Mouse (Mus musculus): ENCODE measurements around the gene Defb19. TPM values are rescaled to one million over a fixed set of nuclear protein-coding genes. Genes with fewer than 3 reads are reported as not detected.

The Defb19 gene
- total and polyA plus RNA-seq, 3 experiments, result not detected

GRCm38 (mm10) chr2:152617374-152617773 is 37.3 kb upstream of the Defb19 start:
- Histone ChIP-seq H3K79me2 (ENCODE audit: control insufficient read depth, insufficient read depth, low read length, poor library complexity) (no peaks in the 10 kb centered on the region), H3K27me3 (ENCODE audit: control insufficient read depth in 1 of 2, insufficient read depth in 2 of 2, low read length in 2 of 2) (peaks cover 0 to 1% of the 10 kb centered on the region in 2 experiments; a peak in 1 of 4 replicates), H3K4me1 (ENCODE audit: control insufficient read depth in 1 of 2, insufficient read depth in 2 of 2, low read length in 2 of 2) (no peaks in the 10 kb centered on the region; a peak in 1 of 4 replicates), H3K27ac (ENCODE audit: control insufficient read depth, low read depth, low read length) (no peak overlapping the region), H3K4me3 (ENCODE audit: control insufficient read depth in 1 of 2, insufficient read depth in 1 of 2, low read depth in 2 of 2, low read length in 2 of 2) (no peak overlapping the region), H3K36me3 (ENCODE audit: control insufficient read depth in 1 of 2, insufficient read depth in 2 of 2, low read length in 2 of 2) (no peaks in the 10 kb centered on the region), H3K9ac (ENCODE audit: control insufficient read depth, low read depth, low read length, poor library complexity, severe bottlenecking) (no peak overlapping the region), H3K9me3 (replicated peaks; ENCODE audit: insufficient read depth, low read length) (no peaks in the 10 kb centered on the region)
- DNase-seq (ENCODE audit: low read depth, low spot score), result peak; percentile 72
- TF ChIP-seq RAD21 (IDR thresholded peaks at IDR 0.05; ENCODE audit: low read depth, low read length), result peak; percentile 25
- TF ChIP-seq ELF1 (IDR thresholded peaks at IDR 0.05; ENCODE audit: low read depth, low read length), result no peak
- no peak for TF ChIP-seq ZKSCAN1 (IDR thresholded peaks at IDR 0.05; ENCODE audit: low read depth, low read length)
- 0 out of 2 replicates have a peak, but pooled peaks have one; percentile 47 for TF ChIP-seq MYC (IDR thresholded peaks at IDR 0.05; ENCODE audit: low read depth, low read length)
- no peak for TF ChIP-seq ETS1 (IDR thresholded peaks at IDR 0.05; ENCODE audit: low read depth, low read length)
- TF ChIP-seq SMC3 (IDR thresholded peaks at IDR 0.05; ENCODE audit: low read depth, low read length), result peak; percentile 44
- TF ChIP-seq POLR2AphosphoS5 (IDR thresholded peaks at IDR 0.05; ENCODE audit: borderline replicate concordance, low read depth, low read length), result no peak
- TF ChIP-seq CTCF (IDR thresholded peaks at IDR 0.05 in 2 of 3, conservative IDR thresholded peaks at IDR 0.05 in 1 of 3; ENCODE audit: control insufficient read depth in 1 of 3, insufficient read depth in 1 of 3, low read depth in 2 of 3, low read length in 3 of 3, poor library complexity in 1 of 3, severe bottlenecking in 1 of 3), result peak; percentile 12 to 62 (median 59); a peak in 4 of 6 replicates

GRCm38 (mm10) chr2:152616470-152616869 is 36.4 kb upstream of the Defb19 start:
- Histone ChIP-seq H3K79me2 (ENCODE audit: control insufficient read depth, insufficient read depth, low read length, poor library complexity) (no peaks in the 10 kb centered on the region), H3K4me3 (ENCODE audit: control insufficient read depth in 1 of 2, insufficient read depth in 1 of 2, low read depth in 2 of 2, low read length in 2 of 2) (no peak overlapping the region), H3K4me1 (ENCODE audit: control insufficient read depth in 1 of 2, insufficient read depth in 2 of 2, low read length in 2 of 2) (no peaks in the 10 kb centered on the region; a peak in 1 of 4 replicates), H3K27me3 (ENCODE audit: control insufficient read depth in 1 of 2, insufficient read depth in 2 of 2, low read length in 2 of 2) (peaks cover 0 to 1% of the 10 kb centered on the region in 2 experiments; a peak in 1 of 4 replicates), H3K9ac (ENCODE audit: control insufficient read depth, low read depth, low read length, poor library complexity, severe bottlenecking) (no peak overlapping the region), H3K36me3 (ENCODE audit: control insufficient read depth in 1 of 2, insufficient read depth in 2 of 2, low read length in 2 of 2) (no peaks in the 10 kb centered on the region), H3K27ac (ENCODE audit: control insufficient read depth, low read depth, low read length) (no peak overlapping the region), H3K9me3 (replicated peaks; ENCODE audit: insufficient read depth, low read length) (no peaks in the 10 kb centered on the region)
- DNase-seq (ENCODE audit: low read depth, low spot score), result peak; percentile 24
- no peak for TF ChIP-seq RCOR1 (IDR thresholded peaks at IDR 0.05; ENCODE audit: low read depth, low read length)
- TF ChIP-seq CTCF (IDR thresholded peaks at IDR 0.05 in 2 of 3, conservative IDR thresholded peaks at IDR 0.05 in 1 of 3; ENCODE audit: control insufficient read depth in 1 of 3, insufficient read depth in 1 of 3, low read depth in 2 of 3, low read length in 3 of 3, poor library complexity in 1 of 3, severe bottlenecking in 1 of 3), result no peak
- no peak for TF ChIP-seq MYC (IDR thresholded peaks at IDR 0.05; ENCODE audit: low read depth, low read length)
- TF ChIP-seq KAT2A (conservative IDR thresholded peaks at IDR 0.05; ENCODE audit: low read depth, low read length), result no peak

- Histone ChIP-seq H3K9me3 (replicated peaks; ENCODE audit: insufficient read depth, low read length) (no peaks in the 10 kb centered on the region), H3K4me3 (ENCODE audit: control insufficient read depth in 1 of 2, insufficient read depth in 1 of 2, low read depth in 2 of 2, low read length in 2 of 2) (no peak overlapping the region), H3K36me3 (ENCODE audit: control insufficient read depth in 1 of 2, insufficient read depth in 2 of 2, low read length in 2 of 2) (no peaks in the 10 kb centered on the region), H3K79me2 (ENCODE audit: control insufficient read depth, insufficient read depth, low read length, poor library complexity) (no peaks in the 10 kb centered on the region), H3K27me3 (ENCODE audit: control insufficient read depth in 1 of 2, insufficient read depth in 2 of 2, low read length in 2 of 2) (peaks cover 0 to 1% of the 10 kb centered on the region in 2 experiments; a peak in 1 of 4 replicates), H3K4me1 (ENCODE audit: control insufficient read depth in 1 of 2, insufficient read depth in 2 of 2, low read length in 2 of 2) (no peaks in the 10 kb centered on the region; a peak in 1 of 4 replicates), H3K9ac (ENCODE audit: control insufficient read depth, low read depth, low read length, poor library complexity, severe bottlenecking) (no peak overlapping the region), H3K27ac (ENCODE audit: control insufficient read depth, low read depth, low read length) (no peak overlapping the region)
- DNase-seq (ENCODE audit: low read depth, low spot score), result peak; percentile 82
- no peak for TF ChIP-seq MAZ (IDR thresholded peaks at IDR 0.05; ENCODE audit: low read depth, low read length)
- TF ChIP-seq CHD2 (IDR thresholded peaks at IDR 0.05; ENCODE audit: low read length), result no peak
- peak; percentile 92 for TF ChIP-seq RAD21 (IDR thresholded peaks at IDR 0.05; ENCODE audit: low read depth, low read length)
- TF ChIP-seq TAL1 (IDR thresholded peaks at IDR 0.05; ENCODE audit: low read length), result no peak
- peak; percentile 64 for TF ChIP-seq ZC3H11A (IDR thresholded peaks at IDR 0.05; ENCODE audit: low read depth, low read length)
- TF ChIP-seq MYB (IDR thresholded peaks at IDR 0.05; ENCODE audit: low read depth, low read length), result no peak
- no peak for TF ChIP-seq SIN3A (IDR thresholded peaks at IDR 0.05; ENCODE audit: low read length)
- no peak for TF ChIP-seq RCOR1 (IDR thresholded peaks at IDR 0.05; ENCODE audit: low read depth, low read length)
- peak; percentile 74 for TF ChIP-seq SMC3 (IDR thresholded peaks at IDR 0.05; ENCODE audit: low read depth, low read length)
- 0 out of 2 replicates have a peak, but pooled peaks have one; percentile 17 for TF ChIP-seq JUND (IDR thresholded peaks at IDR 0.05; ENCODE audit: low read depth, low read length)
- TF ChIP-seq ZMIZ1 (IDR thresholded peaks at IDR 0.05; ENCODE audit: low read depth, low read length), result no peak
- TF ChIP-seq CTCF (IDR thresholded peaks at IDR 0.05 in 2 of 3, conservative IDR thresholded peaks at IDR 0.05 in 1 of 3; ENCODE audit: control insufficient read depth in 1 of 3, insufficient read depth in 1 of 3, low read depth in 2 of 3, low read length in 3 of 3, poor library complexity in 1 of 3, severe bottlenecking in 1 of 3), result peak; percentile 76 to 93 (median 83)
- no peak for TF ChIP-seq UBTF (IDR thresholded peaks at IDR 0.05; ENCODE audit: borderline replicate concordance, insufficient read depth, low read depth, low read length)
- TF ChIP-seq USF1 (IDR thresholded peaks at IDR 0.05; ENCODE audit: low read depth, low read length), result no peak
- no peak for TF ChIP-seq USF2 (IDR thresholded peaks at IDR 0.05; ENCODE audit: borderline replicate concordance in 1 of 2, insufficient read depth in 1 of 2, low read depth in 1 of 2, low read length in 2 of 2)
- TF ChIP-seq ELF1 (IDR thresholded peaks at IDR 0.05; ENCODE audit: low read depth, low read length), result no peak
Measured at GRCm38 (mm10) chr2:152615563-152615962, 35.5 kb upstream of the Defb19 start.
